In genomic region chr8:114985996-114986395, GRCm38 (mm10) we compare ENCODE assay signal across 17 mouse cellular contexts.
DNase-seq lines count a peak whose midpoint lies in the region; ATAC-seq and TF ChIP-seq lines count a peak whose summit lies in the region.
"Had no signal": no experiment of that assay in that cellular context is flagged by ENCODE, and none has a peak within 500 bp of the region (broad histone marks: within the 10 kb centered on the region; RNA-seq: fewer than 3 reads in every experiment).

No protein-coding gene starts in this region.

- no peak overlapping the region for H3K4me3 ChIP-seq in CH12.LX (replicated peaks in 1 of 3; ENCODE audit: low read depth in 2 of 3, low read length in 2 of 3, poor library complexity in 1 of 3)
- no peak overlapping the region for H3K4me3 ChIP-seq in layer of hippocampus, adult 2 months
- H3K4me3 ChIP-seq: embryonic facial prominence, embryonic 15.5 days; forebrain, embryonic 12.5 days; midbrain, embryonic 10.5 days; myocyte had no signal

- peak; percentile 81 for ATAC-seq in megakaryocyte progenitor cell, adult 5-6 weeks (replicated peaks; ENCODE audit: poor library complexity)
- ATAC-seq in cerebellum, adult (ENCODE audit: insufficient number of reproducible peaks, low FRiP score, low TSS enrichment) = no peak

- H3K9me3 ChIP-seq in CH12.LX (replicated peaks; ENCODE audit: low read length) = no peaks in the 10 kb centered on the region
- H3K9me3 ChIP-seq: embryonic facial prominence, embryonic 15.5 days; forebrain, embryonic 12.5 days had no signal

- H3K4me1 ChIP-seq in CH12.LX (ENCODE audit: control insufficient read depth in 1 of 2, insufficient read depth in 2 of 2) = no peaks in the 10 kb centered on the region
- H3K4me1 ChIP-seq: forebrain, embryonic 12.5 days had no signal

- no peak overlapping the region for H3K4me2 ChIP-seq in CH12.LX (ENCODE audit: insufficient read depth, low read depth, poor library complexity, severe bottlenecking)
- H3K4me2 ChIP-seq: embryonic facial prominence, embryonic 15.5 days; forebrain, embryonic 12.5 days had no signal

- no peaks in the 10 kb centered on the region for H3K79me2 ChIP-seq in CH12.LX (replicated peaks; ENCODE audit: control insufficient read depth, extremely low read depth, insufficient read depth, poor library complexity, severe bottlenecking)

- no peaks in the 10 kb centered on the region for H3K36me3 ChIP-seq in CH12.LX (replicated peaks in 1 of 2; ENCODE audit: control insufficient read depth in 1 of 2, insufficient read depth in 1 of 2, low read length in 1 of 2)
- H3K36me3 ChIP-seq: embryonic facial prominence, embryonic 15.5 days; forebrain, embryonic 12.5 days; midbrain, embryonic 10.5 days had no signal

- TF ChIP-seq CTCF in CH12.LX (conservative IDR thresholded peaks at IDR 0.05 in 1 of 2, IDR thresholded peaks at IDR 0.05 in 1 of 2; ENCODE audit: low read depth in 2 of 2, low read length in 2 of 2) = no peak
- no peak for TF ChIP-seq CTCF in layer of hippocampus, adult 2 months (conservative IDR thresholded peaks at IDR 0.05)

- in situ Hi-C loops in CH12.LX (cut with MboI; ENCODE audit: low pct_ligation_motif_present, low pct_unique_long_range_greater_than_20kb, low sequenced_read_pairs) = no loop called here

- TF ChIP-seq POLR2A in CH12.LX (IDR thresholded peaks at IDR 0.05; ENCODE audit: low read depth, low read length) = no peak

- TF ChIP-seq EP300 in CH12.LX (IDR thresholded peaks at IDR 0.05; ENCODE audit: low read length) = no peak

- H3K27ac ChIP-seq in CH12.LX (ENCODE audit: insufficient read depth, low read depth) = no peak overlapping the region
- no peak overlapping the region for H3K27ac ChIP-seq in layer of hippocampus, adult 2 months
- H3K27ac ChIP-seq: embryonic facial prominence, embryonic 15.5 days; forebrain, embryonic 12.5 days; kidney, postnatal 0 days; midbrain, embryonic 10.5 days had no signal

- DNase-seq in lung, postnatal 25 days (ENCODE audit: low spot score) = peak; percentile 21
- no peak for DNase-seq in lung, postnatal 10 days
- no peak for DNase-seq in CH12.LX (ENCODE audit: extremely low read depth)
- peak; percentile 80 for DNase-seq in thymus, postnatal 14 days
- DNase-seq in layer of hippocampus, adult 2 months (ENCODE audit: low spot score in 2 of 2) = no peak
- DNase-seq in kidney, adult 8-10 months = no peak
- DNase-seq: adrenal gland, postnatal 14 days; cerebellum, postnatal 14 days; left cerebral cortex, postnatal 4 days; right cerebral cortex, postnatal 4 days had no signal

- no peak for TF ChIP-seq RAD21 in CH12.LX (IDR thresholded peaks at IDR 0.05; ENCODE audit: low read depth, low read length)

- dilution Hi-C loops in CH12.LX (cut with MboI; ENCODE audit: extremely low pct_ligation_motif_present, extremely low pct_unique_long_range_greater_than_20kb, low sequenced_read_pairs) = no loop called here

- no peak overlapping the region for H3K9ac ChIP-seq in CH12.LX (ENCODE audit: insufficient read depth, low read depth)
- H3K9ac ChIP-seq: embryonic facial prominence, embryonic 15.5 days; forebrain, embryonic 12.5 days had no signal

- no peaks in the 10 kb centered on the region for H3K27me3 ChIP-seq in CH12.LX (replicated peaks)

TF ChIP-seq in CH12.LX, 34 proteins besides CTCF, POLR2A, EP300 and RAD21:
- TF ChIP-seq TBP (conservative IDR thresholded peaks at IDR 0.05; ENCODE audit: low read depth, low read length) = 0 out of 2 replicates have a peak, but pooled peaks have one; percentile 53
- TF ChIP-seq MAX (IDR thresholded peaks at IDR 0.05; ENCODE audit: low read length) = no peak
TF ChIP-seq in CH12.LX: peak in this region for 1.

Comparison
In these comparisons a context has a peak if more than half of its experiments do, and no peak if none do; other contexts are left out.
1. DNase-seq: peak in lung, postnatal 25 days (single experiment) and thymus, postnatal 14 days (single experiment); none in lung, postnatal 10 days (single experiment), CH12.LX (single experiment), layer of hippocampus, adult 2 months (0 of 2) and kidney, adult 8-10 months (0 of 2).